Mouse (Mus musculus) liver, postnatal 0 days (tissue): ENCODE data around the gene Slc6a2.

Source experiments
- CTCF ChIP-seq: sonication (generic); IDR thresholded peaks from 2 replicates; pipeline ENCODE4 v1.5.1; 2016; ENCODE audit warnings: antibody characterized with exemption, low read depth
- EP300 ChIP-seq: IDR thresholded peaks from 2 replicates; pipeline ENCODE4 v1.6.1; 2016; ENCODE audit warnings: antibody characterized with exemption, low read depth, mild to moderate bottlenecking

GRCm38 (mm10) chr8:92949071-92949470 lies 10.8 kb upstream of the Slc6a2 start:
- no peak for TF ChIP-seq CTCF
- TF ChIP-seq EP300 = no peak
